Mouse (Mus musculus): ENCODE results near the gene Scg3. TPM values are rescaled to one million over a fixed set of nuclear protein-coding genes. Genes with fewer than 3 reads are reported as not detected.
"Not testable (repeated sequence)": the region's sequence is repeated elsewhere in the genome, so short reads cannot be mapped to it uniquely, and the experiment has no call there.

Scg3 gene
- polyA plus RNA-seq, 1 experiment: 1.2 TPM

- Histone ChIP-seq H3K4me3 (ENCODE audit: insufficient read depth, low read depth, low read length) (no peak overlapping the region), H3K36me3 (ENCODE audit: control insufficient read depth, insufficient read depth, low read length) (no peaks in the 10 kb centered on the region), H3K27me3 (replicated peaks; ENCODE audit: control insufficient read depth, insufficient read depth, low read length) (no peaks in the 10 kb centered on the region), H3K27ac (ENCODE audit: insufficient read depth, low read depth, low read length) (no peak overlapping the region), H3K4me1 (ENCODE audit: control insufficient read depth, insufficient read depth, low read length) (no peaks in the 10 kb centered on the region)
- 84% methylated on average over 7 of the region's 7 CpGs for WGBS
- DNase-seq: no peak
- no peak for TF ChIP-seq CTCF (conservative IDR thresholded peaks at IDR 0.05; ENCODE audit: insufficient read depth, insufficient read length, low read depth, low read length)
- no peak for TF ChIP-seq POLR2A (IDR thresholded peaks at IDR 0.05; ENCODE audit: low read depth, low read length)
Observed at GRCm38 (mm10) chr9:75678341-75678740, 5.5 kb downstream of the Scg3 start.

- 69% methylated on average over 7 of the region's 7 CpGs for WGBS
- H3K36me3 ChIP-seq (ENCODE audit: control insufficient read depth, insufficient read depth, low read length): no peaks in the 10 kb centered on the region
- H3K27ac ChIP-seq (ENCODE audit: insufficient read depth, low read depth, low read length): no peak overlapping the region
- no peaks in the 10 kb centered on the region for H3K27me3 ChIP-seq (replicated peaks; ENCODE audit: control insufficient read depth, insufficient read depth, low read length)
- no peaks in the 10 kb centered on the region for H3K4me1 ChIP-seq (ENCODE audit: control insufficient read depth, insufficient read depth, low read length)
- no peak for DNase-seq
- TF ChIP-seq CTCF (conservative IDR thresholded peaks at IDR 0.05; ENCODE audit: insufficient read depth, insufficient read length, low read depth, low read length) (no peak), POLR2A (IDR thresholded peaks at IDR 0.05; ENCODE audit: low read depth, low read length) (no peak)
- no peak overlapping the region for H3K4me3 ChIP-seq (ENCODE audit: insufficient read depth, low read depth, low read length)
Observed at GRCm38 (mm10) chr9:75676226-75676625, 7.6 kb downstream of the Scg3 start.

- 83% methylated on average over 6 of the region's 6 CpGs for WGBS
- DNase-seq: no peak
- H3K36me3 ChIP-seq (ENCODE audit: control insufficient read depth, insufficient read depth, low read length): no peaks in the 10 kb centered on the region
- TF ChIP-seq POLR2A (IDR thresholded peaks at IDR 0.05; ENCODE audit: low read depth, low read length): no peak
- TF ChIP-seq CTCF (conservative IDR thresholded peaks at IDR 0.05; ENCODE audit: insufficient read depth, insufficient read length, low read depth, low read length): no peak
- no peaks in the 10 kb centered on the region for H3K4me1 ChIP-seq (ENCODE audit: control insufficient read depth, insufficient read depth, low read length)
- H3K27ac ChIP-seq (ENCODE audit: insufficient read depth, low read depth, low read length): no peak overlapping the region
- H3K4me3 ChIP-seq (ENCODE audit: insufficient read depth, low read depth, low read length): no peak overlapping the region
- no peaks in the 10 kb centered on the region for H3K27me3 ChIP-seq (replicated peaks; ENCODE audit: control insufficient read depth, insufficient read depth, low read length)
Observed at GRCm38 (mm10) chr9:75672769-75673168, 11.1 kb downstream of the Scg3 start.

GRCm38 (mm10) chr9:75666612-75667011 lies 17.2 kb downstream of the Scg3 start:
- 68% methylated on average over 5 of the region's 5 CpGs for WGBS
- no peaks in the 10 kb centered on the region for H3K4me1 ChIP-seq (ENCODE audit: control insufficient read depth, insufficient read depth, low read length)
- DNase-seq: no peak
- no peak overlapping the region for H3K4me3 ChIP-seq (ENCODE audit: insufficient read depth, low read depth, low read length)
- no peak for TF ChIP-seq CTCF (conservative IDR thresholded peaks at IDR 0.05; ENCODE audit: insufficient read depth, insufficient read length, low read depth, low read length)
- no peaks in the 10 kb centered on the region for H3K36me3 ChIP-seq (ENCODE audit: control insufficient read depth, insufficient read depth, low read length)
- no peak overlapping the region for H3K27ac ChIP-seq (ENCODE audit: insufficient read depth, low read depth, low read length)
- no peaks in the 10 kb centered on the region for H3K27me3 ChIP-seq (replicated peaks; ENCODE audit: control insufficient read depth, insufficient read depth, low read length)

- no peak for DNase-seq
- Histone ChIP-seq H3K4me1 (ENCODE audit: control insufficient read depth, insufficient read depth, low read length) (no peaks in the 10 kb centered on the region), H3K27me3 (replicated peaks; ENCODE audit: control insufficient read depth, insufficient read depth, low read length) (no peaks in the 10 kb centered on the region), H3K36me3 (ENCODE audit: control insufficient read depth, insufficient read depth, low read length) (no peaks in the 10 kb centered on the region), H3K4me3 (ENCODE audit: insufficient read depth, low read depth, low read length) (no peak overlapping the region), H3K27ac (ENCODE audit: insufficient read depth, low read depth, low read length) (no peak overlapping the region)
- TF ChIP-seq POLR2A (IDR thresholded peaks at IDR 0.05; ENCODE audit: low read depth, low read length) (no peak), CTCF (conservative IDR thresholded peaks at IDR 0.05; ENCODE audit: insufficient read depth, insufficient read length, low read depth, low read length) (no peak)
- WGBS: 69% methylated on average over 6 of the region's 6 CpGs
Observed at GRCm38 (mm10) chr9:75665364-75665763, 18.5 kb downstream of the Scg3 start.

GRCm38 (mm10) chr9:75660917-75661316 lies 22.9 kb downstream of the Scg3 start:
- WGBS: 86% methylated on average over 8 of the region's 8 CpGs
- no peak overlapping the region for H3K4me3 ChIP-seq (ENCODE audit: insufficient read depth, low read depth, low read length)
- no peaks in the 10 kb centered on the region for H3K27me3 ChIP-seq (replicated peaks; ENCODE audit: control insufficient read depth, insufficient read depth, low read length)
- no peaks in the 10 kb centered on the region for H3K36me3 ChIP-seq (ENCODE audit: control insufficient read depth, insufficient read depth, low read length)
- DNase-seq: no peak
- TF ChIP-seq POLR2A (IDR thresholded peaks at IDR 0.05; ENCODE audit: low read depth, low read length) (no peak), CTCF (conservative IDR thresholded peaks at IDR 0.05; ENCODE audit: insufficient read depth, insufficient read length, low read depth, low read length) (no peak)
- H3K27ac ChIP-seq (ENCODE audit: insufficient read depth, low read depth, low read length): no peak overlapping the region
- no peaks in the 10 kb centered on the region for H3K4me1 ChIP-seq (ENCODE audit: control insufficient read depth, insufficient read depth, low read length)

GRCm38 (mm10) chr9:75656456-75656855 lies 27.4 kb downstream of the Scg3 start:
- H3K4me1 ChIP-seq (ENCODE audit: control insufficient read depth, insufficient read depth, low read length); DNase-seq; H3K27ac ChIP-seq (ENCODE audit: insufficient read depth, low read depth, low read length); H3K4me3 ChIP-seq (ENCODE audit: insufficient read depth, low read depth, low read length); H3K27me3 ChIP-seq (replicated peaks; ENCODE audit: control insufficient read depth, insufficient read depth, low read length); H3K36me3 ChIP-seq (ENCODE audit: control insufficient read depth, insufficient read depth, low read length): not testable (repeated sequence)
- 78% methylated on average over 3 of the region's 3 CpGs for whole genome bisulfite sequencing
